Mouse (Mus musculus) cerebellum, adult 8-10 months (tissue): Measurements from ENCODE around the gene Galnt17.
A peak's percentile ranks its signal among the peaks of the same experiment; 100 is the strongest.

Experiments used
- DNase-seq: peaks from one replicate; pipeline ENCODE4 v3.0.0; 2022

Galnt17 gene

GRCm38 (mm10) chr5:131241689-131242088, 66.6 kb downstream of the Galnt17 start:
- no peak for DNase-seq

- no peak for DNase-seq
These were observed 68.5 kb downstream of the Galnt17 start for GRCm38 (mm10) chr5:131239813-131240212.

- DNase-seq: no peak
These were observed 71.4 kb downstream of the Galnt17 start for GRCm38 (mm10) chr5:131236906-131237305.

- no peak for DNase-seq
These were observed 74.5 kb downstream of the Galnt17 start for GRCm38 (mm10) chr5:131233828-131234227.

GRCm38 (mm10) chr5:131231060-131231459, 77.2 kb downstream of the Galnt17 start:
- DNase-seq: peak; percentile 43

GRCm38 (mm10) chr5:131229744-131230143, 78.6 kb downstream of the Galnt17 start:
- no peak for DNase-seq

- no peak for DNase-seq
These were observed 84.9 kb downstream of the Galnt17 start for GRCm38 (mm10) chr5:131223416-131223815.

GRCm38 (mm10) chr5:131222498-131223244, 85.6 kb downstream of the Galnt17 start:
- peak; percentile 29 for DNase-seq

GRCm38 (mm10) chr5:131218221-131218620, 90.1 kb downstream of the Galnt17 start:
- no peak for DNase-seq

- DNase-seq: no peak
These were observed 96.7 kb downstream of the Galnt17 start for GRCm38 (mm10) chr5:131211618-131212017.

GRCm38 (mm10) chr5:131201146-131201545, 107.2 kb downstream of the Galnt17 start:
- DNase-seq: peak; percentile 40

GRCm38 (mm10) chr5:131192311-131192710, 116.0 kb downstream of the Galnt17 start:
- no peak for DNase-seq

GRCm38 (mm10) chr5:131184566-131184965, 123.7 kb downstream of the Galnt17 start:
- no peak for DNase-seq

GRCm38 (mm10) chr5:131181231-131181630, 127.1 kb downstream of the Galnt17 start:
- no peak for DNase-seq

GRCm38 (mm10) chr5:131180756-131181155, 127.5 kb downstream of the Galnt17 start:
- no peak for DNase-seq

- no peak for DNase-seq
These were observed 130.4 kb downstream of the Galnt17 start for GRCm38 (mm10) chr5:131177851-131178250.

- DNase-seq: no peak
These were observed 131.1 kb downstream of the Galnt17 start for GRCm38 (mm10) chr5:131177168-131177567.

- DNase-seq: no peak
These were observed 139.1 kb downstream of the Galnt17 start for GRCm38 (mm10) chr5:131169186-131169585.

- DNase-seq: peak; percentile 36
These were observed 140.9 kb downstream of the Galnt17 start for GRCm38 (mm10) chr5:131167366-131167765.

GRCm38 (mm10) chr5:131165681-131166080, 142.6 kb downstream of the Galnt17 start:
- DNase-seq: no peak

GRCm38 (mm10) chr5:131157866-131158265, 150.4 kb downstream of the Galnt17 start:
- DNase-seq: no peak

GRCm38 (mm10) chr5:131156323-131156722, 152.0 kb downstream of the Galnt17 start:
- no peak for DNase-seq

GRCm38 (mm10) chr5:131142606-131143005, 165.7 kb downstream of the Galnt17 start:
- DNase-seq: no peak

GRCm38 (mm10) chr5:131134809-131135208, 173.5 kb downstream of the Galnt17 start:
- no peak for DNase-seq

GRCm38 (mm10) chr5:131120296-131120840, 187.9 kb downstream of the Galnt17 start:
- DNase-seq: peak; percentile 16
